Mouse (Mus musculus) gastrocnemius, postnatal 10 days (tissue): ENCODE results near the gene Rabl2. TPM values are rescaled to one million over a fixed set of nuclear protein-coding genes. Genes with fewer than 3 reads are reported as not detected.
A peak's percentile ranks its signal among the peaks of the same experiment; 100 is the strongest.

Source experiments
- DNase-seq: peaks from one replicate; pipeline ENCODE4 v3.0.0; 2021; ENCODE audit warnings: mixed read lengths
- total RNA-seq, 2 experiments: library from RNA; stranded (reverse); gene quantifications; 2 replicates each; pipeline ENCODE4 v1.2.3; 2021

Rabl2 gene
- total RNA-seq, 2 experiments from 2014 or later: 3.8 to 6.2 TPM

DNA sequence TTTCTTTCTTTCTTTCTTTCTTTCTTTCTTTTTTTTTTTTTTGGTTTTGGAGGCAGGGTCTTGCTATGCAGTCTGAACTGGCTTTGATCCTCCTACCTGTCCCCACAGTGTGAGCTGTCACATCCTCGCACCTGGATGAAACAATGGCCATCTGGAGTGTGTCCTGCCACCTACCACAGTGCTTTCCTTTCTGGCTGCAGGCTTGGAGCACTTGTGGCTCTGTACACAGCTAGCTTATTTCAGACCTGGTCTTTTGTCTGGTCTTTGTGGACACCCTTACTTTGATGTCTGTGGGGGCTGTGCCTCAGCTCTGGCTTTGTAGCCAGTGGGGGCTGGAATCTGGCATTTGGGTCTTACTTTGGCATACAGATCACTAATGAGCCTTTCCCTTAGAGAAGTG, 40.0 kb downstream of the Rabl2 start:
- no peak for DNase-seq

- no peak for DNase-seq
These were observed 41.2 kb downstream of the Rabl2 start for GRCm38 (mm10) chr15:89550506-89550905.

DNA sequence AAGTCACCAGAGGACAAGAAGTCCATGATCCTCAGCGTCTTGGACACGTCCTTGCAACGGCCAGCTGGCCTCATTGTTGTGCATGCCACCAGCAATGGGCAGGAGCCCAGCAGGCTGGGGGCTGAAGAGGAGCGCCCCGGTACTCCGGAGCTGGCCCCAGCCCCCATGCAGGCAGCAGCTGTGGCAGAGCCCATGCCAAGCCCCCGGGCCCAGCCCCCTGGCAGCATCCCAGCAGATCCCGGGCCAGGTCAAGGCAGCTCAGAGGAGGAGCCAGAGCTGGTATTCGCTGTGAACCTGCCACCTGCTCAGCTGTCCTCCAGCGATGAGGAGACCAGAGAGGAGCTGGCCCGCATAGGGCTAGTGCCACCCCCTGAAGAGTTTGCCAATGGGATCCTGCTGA, 42.9 kb downstream of the Rabl2 start:
- peak; percentile 63 for DNase-seq

- DNase-seq: peak; percentile 22
These were observed 43.7 kb downstream of the Rabl2 start for GRCm38 (mm10) chr15:89547824-89548601.

DNA sequence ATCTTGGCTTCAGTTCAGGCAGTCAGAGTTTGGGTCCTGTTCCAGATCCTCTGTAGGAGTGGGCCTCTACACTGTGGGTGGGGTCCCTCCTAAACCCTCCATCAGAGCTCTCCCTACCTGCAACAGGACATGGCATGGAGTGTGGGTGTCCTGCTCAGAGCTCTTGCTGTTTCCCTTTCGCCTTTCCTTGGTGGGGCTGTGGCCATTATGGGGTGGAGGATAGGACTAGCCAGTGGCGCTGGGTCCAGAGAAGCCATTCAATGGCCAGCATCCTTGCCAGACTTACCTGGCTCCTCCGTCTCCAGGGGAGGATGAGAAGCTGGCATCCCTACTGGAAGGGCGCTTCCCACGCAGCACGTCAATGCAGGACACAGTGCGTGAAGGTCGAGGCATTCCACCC, 44.4 kb downstream of the Rabl2 start:
- no peak for DNase-seq

DNA sequence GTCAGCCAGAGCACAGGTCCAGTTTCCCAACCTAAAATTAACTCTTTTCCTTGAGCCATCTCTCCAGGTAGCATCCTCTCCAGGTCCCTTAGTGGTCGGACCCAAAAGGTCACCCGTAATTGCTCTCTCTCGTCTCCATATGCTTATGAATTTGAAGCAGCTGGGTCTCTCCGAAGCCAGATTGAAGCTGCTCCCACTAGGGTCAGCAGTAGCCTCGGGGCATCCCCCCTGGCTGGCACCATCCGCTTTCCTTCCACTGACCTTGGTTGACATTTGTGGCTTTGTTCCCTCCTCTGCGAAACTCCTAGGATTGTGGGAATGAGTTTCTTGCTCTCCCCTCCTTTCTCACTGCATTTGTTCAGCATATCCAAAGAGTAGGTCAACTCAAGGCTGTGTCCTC, 47.6 kb downstream of the Rabl2 start:
- no peak for DNase-seq

DNA sequence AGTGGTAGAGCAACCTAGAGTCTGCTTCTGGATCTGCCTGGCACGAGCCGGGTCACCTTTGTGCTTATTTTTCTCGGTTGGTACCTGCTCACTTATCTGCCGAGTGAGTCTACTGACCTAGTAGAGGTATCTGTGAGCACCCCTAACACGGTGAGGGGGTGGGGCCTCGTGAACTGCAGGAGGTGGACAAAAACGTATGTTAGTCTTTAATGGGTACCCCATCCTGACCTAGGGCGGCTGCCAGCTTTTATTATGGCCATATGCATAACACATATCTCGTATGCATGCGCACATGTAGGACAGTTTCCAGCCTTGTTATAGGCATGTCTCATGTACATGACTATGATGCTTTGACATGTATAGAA, 57.9 kb downstream of the Rabl2 start:
- DNase-seq: no peak

GRCm38 (mm10) chr15:89532924-89533842, 58.5 kb downstream of the Rabl2 start:
- no peak for DNase-seq

Other genes starting within 250 kb of the Rabl2 start
- gene Lmf2, start 236.3 kb downstream of the Rabl2 start, total RNA-seq: 10 to 100 TPM; 22.4 to 25.5 TPM
- gene Ncaph2, start 236.2 kb downstream of the Rabl2 start, total RNA-seq: 10 to 100 TPM; 50.5 to 55.8 TPM
- 10 to 100 TPM; 14.2 to 14.6 TPM for gene Sco2, start 218.1 kb downstream of the Rabl2 start, total RNA-seq
- under 1 TPM; 0.38 to 0.50 TPM for gene Tymp, start 214.9 kb downstream of the Rabl2 start, total RNA-seq
- gene Odf3b, start 212.6 kb downstream of the Rabl2 start, total RNA-seq: 1 to 10 TPM in 1 of 2 experiments, under 1 TPM in 1; 0.68 to 1.6 TPM
- gene Klhdc7b, start 207.0 kb downstream of the Rabl2 start, total RNA-seq: not detected
- not detected for gene Syce3, start 181.4 kb downstream of the Rabl2 start, total RNA-seq
- gene Cpt1b, start 166.1 kb downstream of the Rabl2 start, total RNA-seq: 100 to 1,000 TPM; 204 to 222 TPM
- under 1 TPM; 0.38 to 0.88 TPM for gene C730034F03Rik, start 162.3 kb downstream of the Rabl2 start, total RNA-seq
- under 1 TPM; 0.66 to 0.81 TPM for gene Gm44502, start 162.2 kb downstream of the Rabl2 start, total RNA-seq
- gene Chkb, start 162.0 kb downstream of the Rabl2 start, total RNA-seq: 10 to 100 TPM; 21.4 to 40.0 TPM
- under 1 TPM; 0.23 to 0.26 TPM for gene Mapk8ip2, start 138.0 kb downstream of the Rabl2 start, total RNA-seq
- gene Arsa, start 114.5 kb downstream of the Rabl2 start, total RNA-seq: 10 to 100 TPM in 1 of 2 experiments, 1 to 10 TPM in 1; 6.5 to 11.0 TPM
- gene Shank3, start 92.3 kb downstream of the Rabl2 start, total RNA-seq: 10 to 100 TPM; 24.8 to 36.1 TPM
- gene Acr, start 23.6 kb downstream of the Rabl2 start, total RNA-seq: under 1 TPM; 0.54 TPM
- gene Syt10, start 249.9 kb upstream of the Rabl2 start, total RNA-seq: under 1 TPM in 1 of 2 experiments, not detected in 1; 0.12 TPM